ENCODE assay signal across 9 mouse cellular contexts in the genomic region with DNA sequence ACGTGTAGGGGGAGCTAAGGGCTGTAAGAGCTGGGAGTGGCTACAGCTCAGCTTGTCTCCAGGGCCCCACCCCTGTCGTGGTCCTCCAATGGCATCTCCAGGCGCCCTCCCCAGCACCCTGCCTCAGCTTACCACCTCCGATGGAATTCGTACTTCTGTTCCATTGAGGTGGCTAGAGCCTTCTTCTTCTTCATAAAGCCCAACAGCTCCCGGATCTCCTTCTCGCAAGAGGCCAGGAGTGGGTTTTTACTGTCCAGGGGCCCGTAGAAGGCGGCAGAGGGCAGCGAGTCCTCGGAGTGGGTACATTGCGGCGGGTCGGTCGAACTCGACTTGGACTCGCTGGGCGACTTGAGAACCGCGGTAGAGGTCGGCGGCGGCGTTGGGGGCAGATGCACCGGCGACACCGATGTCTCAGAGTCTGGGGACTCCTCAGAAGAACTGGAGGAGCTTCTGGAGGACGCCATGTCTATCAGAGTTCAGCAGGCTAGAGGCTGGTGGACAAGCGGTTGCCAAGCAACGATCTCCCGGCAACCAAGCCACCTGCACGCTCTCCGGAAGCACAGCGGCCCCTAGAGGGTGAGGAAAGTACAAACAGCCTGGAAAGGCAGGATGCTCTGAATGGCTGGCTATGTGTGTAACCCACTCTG. TPM values are rescaled to one million over a fixed set of nuclear protein-coding genes. Genes with fewer than 3 reads are reported as not detected.
DNase-seq lines count a peak whose midpoint lies in the region; ATAC-seq and TF ChIP-seq lines count a peak whose summit lies in the region.
"Had no signal": no experiment of that assay in that cellular context is flagged by ENCODE, and none has a peak within 500 bp of the region (broad histone marks: within the 10 kb centered on the region; RNA-seq: fewer than 3 reads in every experiment).

A gene (minus strand): TSS at position 486 of the 647 bp plus-strand sequence.

- peak in 1 of 2 experiments; percentile 47; a peak in 2 of 4 replicates for TF ChIP-seq POLR2A in MEL (IDR thresholded peaks at IDR 0.05; ENCODE audit: control insufficient read depth in 1 of 2, insufficient read depth in 1 of 2, low read depth in 1 of 2, low read length in 2 of 2, poor library complexity in 1 of 2)
- peak; percentile 31; the same call in 1 of the 2 replicates for TF ChIP-seq POLR2A in olfactory bulb, adult 2 months (IDR thresholded peaks at IDR 0.05; ENCODE audit: insufficient read depth, low read depth, low read length)

- H3K9ac ChIP-seq in MEL (ENCODE audit: control insufficient read depth, low read depth, low read length, poor library complexity, severe bottlenecking): peak within 1 kb of the TSS; percentile 56
- H3K9ac ChIP-seq in lung, embryonic 14.5 days: no peak within 1 kb of the TSS; the same call in 1 of the 2 replicates

- no peak; the same call in 1 of the 2 replicates for TF ChIP-seq RAD21 in MEL (IDR thresholded peaks at IDR 0.05; ENCODE audit: low read depth, low read length)

- TF ChIP-seq CTCF in MEL (IDR thresholded peaks at IDR 0.05 in 2 of 3, conservative IDR thresholded peaks at IDR 0.05 in 1 of 3; ENCODE audit: control insufficient read depth in 1 of 3, insufficient read depth in 1 of 3, low read depth in 2 of 3, low read length in 3 of 3, poor library complexity in 1 of 3, severe bottlenecking in 1 of 3): peak; percentile 75 to 88 (median 78)
- TF ChIP-seq CTCF in lung, embryonic 14.5 days (IDR thresholded peaks at IDR 0.05; ENCODE audit: low read depth): peak; percentile 89
- TF ChIP-seq CTCF in olfactory bulb, adult 2 months (IDR thresholded peaks at IDR 0.05; ENCODE audit: insufficient read depth, low read depth, low read length): peak; percentile 68; the same call in 1 of the 2 replicates

- WGBS in lung, embryonic 14.5 days: 1% methylated on average over 34 of the region's 34 CpGs
- 1% methylated on average over 34 of the region's 34 CpGs for WGBS in olfactory bulb, adult 2 months

- peak; percentile 86 to 94 for ATAC-seq in hematopoietic stem cell, adult 5-6 weeks (replicated peaks in 1 of 2; ENCODE audit: insufficient read depth in 1 of 2, low FRiP score in 2 of 2, low TSS enrichment in 1 of 2, low read depth in 1 of 2, poor library complexity in 2 of 2, severe bottlenecking in 2 of 2)
- peak; percentile 91 for ATAC-seq in lung, embryonic 14.5 days (ENCODE audit: insufficient read depth)

- no peaks in the 10 kb centered on the region for H3K9me3 ChIP-seq in MEL (replicated peaks; ENCODE audit: insufficient read depth, low read length)
- no peaks in the 10 kb centered on the region for H3K9me3 ChIP-seq in lung, embryonic 14.5 days (ENCODE audit: low read depth, low read length)

- no peaks in the 10 kb centered on the region for H3K27me3 ChIP-seq in MEL (ENCODE audit: control insufficient read depth in 1 of 2, insufficient read depth in 2 of 2, low read length in 2 of 2)
- H3K27me3 ChIP-seq in lung, embryonic 14.5 days (ENCODE audit: insufficient read depth, low read length): no peaks in the 10 kb centered on the region

- H3K4me3 ChIP-seq in MEL (ENCODE audit: control insufficient read depth in 1 of 2, insufficient read depth in 1 of 2, low read depth in 2 of 2, low read length in 2 of 2): peak within 1 kb of the TSS; percentile 68 to 79
- H3K4me3 ChIP-seq in lung, embryonic 14.5 days (ENCODE audit: low read depth, low read length): peak within 1 kb of the TSS; percentile 50
- H3K4me3 ChIP-seq in olfactory bulb, adult 2 months (ENCODE audit: insufficient read depth, low read depth, low read length): peak within 1 kb of the TSS; percentile 73
- H3K4me3 ChIP-seq: myocyte had no signal

- peak; percentile 97 for DNase-seq in MEL (ENCODE audit: low read depth, low spot score)
- DNase-seq in cerebellum, adult 8-10 months: peak; percentile 72
- peak; percentile 94 for DNase-seq in forelimb bud, embryonic 11.5 days (ENCODE audit: low read depth, low spot score)
- peak; percentile 87 to 88 for DNase-seq in layer of hippocampus, adult 8-10 months (ENCODE audit: low spot score in 2 of 2)
- DNase-seq in lung, embryonic 14.5 days: peak; percentile 92
- DNase-seq in thymus, adult 18-20 months: peak; percentile 75 to 86

- peak within 1 kb of the TSS; percentile 69 for H3K27ac ChIP-seq in MEL (ENCODE audit: control insufficient read depth, low read depth, low read length)
- H3K27ac ChIP-seq in lung, embryonic 14.5 days (ENCODE audit: low read depth): no peak within 1 kb of the TSS
- H3K27ac ChIP-seq in olfactory bulb, adult 2 months (ENCODE audit: insufficient read depth, low read depth, low read length): no peak within 1 kb of the TSS

- TF ChIP-seq EP300 in MEL (IDR thresholded peaks at IDR 0.05; ENCODE audit: low read depth in 1 of 2, low read length in 2 of 2): peak in 1 of 2 experiments; percentile 28; a peak in 1 of 4 replicates

- H3K79me2 ChIP-seq in MEL (ENCODE audit: control insufficient read depth, insufficient read depth, low read length, poor library complexity): no peaks in the 10 kb centered on the region

- H3K4me2 ChIP-seq in lung, embryonic 14.5 days: peak within 1 kb of the TSS; percentile 74

- peaks cover 0 to 11% of the 10 kb centered on the region in 2 experiments; a peak in 2 of 4 replicates for H3K36me3 ChIP-seq in MEL (ENCODE audit: control insufficient read depth in 1 of 2, insufficient read depth in 2 of 2, low read length in 2 of 2)
- H3K36me3 ChIP-seq in lung, embryonic 14.5 days (ENCODE audit: insufficient read depth): no peaks in the 10 kb centered on the region

- peaks cover 11 to 16% of the 10 kb centered on the region in 2 experiments for H3K4me1 ChIP-seq in MEL (ENCODE audit: control insufficient read depth in 1 of 2, insufficient read depth in 2 of 2, low read length in 2 of 2)
- H3K4me1 ChIP-seq in lung, embryonic 14.5 days (ENCODE audit: insufficient read depth): no peaks in the 10 kb centered on the region
- H3K4me1 ChIP-seq in olfactory bulb, adult 2 months (ENCODE audit: control insufficient read depth, insufficient read depth, low read length): 0 out of 2 replicates have a peak, but pooled peaks cover 6% of the 10 kb centered on the region

TF ChIP-seq in MEL, 35 proteins besides CTCF, POLR2A, EP300 and RAD21:
- TF ChIP-seq NELFE (IDR thresholded peaks at IDR 0.05; ENCODE audit: low read depth, low read length): peak; percentile 22; the same call in 1 of the 2 replicates
- peak; percentile 49; the same call in 1 of the 2 replicates for TF ChIP-seq ETS1 (IDR thresholded peaks at IDR 0.05; ENCODE audit: low read depth, low read length)
- peak; percentile 77 for TF ChIP-seq GATA1 (IDR thresholded peaks at IDR 0.05; ENCODE audit: low read depth, low read length)
- peak; percentile 38; the same call in 1 of the 2 replicates for TF ChIP-seq MAZ (IDR thresholded peaks at IDR 0.05; ENCODE audit: low read depth, low read length)
- TF ChIP-seq MYC (IDR thresholded peaks at IDR 0.05; ENCODE audit: low read depth, low read length): peak; percentile 55; the same call in 1 of the 2 replicates
- peak; percentile 14; the same call in 1 of the 2 replicates for TF ChIP-seq MAX (IDR thresholded peaks at IDR 0.05; ENCODE audit: low read length)
- TF ChIP-seq TCF12 (IDR thresholded peaks at IDR 0.05; ENCODE audit: low read depth, low read length): no peak
- 0 out of 2 replicates have a peak, but pooled peaks have one; percentile 60 for TF ChIP-seq RCOR1 (IDR thresholded peaks at IDR 0.05; ENCODE audit: low read depth, low read length)
- no peak for TF ChIP-seq POLR2AphosphoS5 (IDR thresholded peaks at IDR 0.05; ENCODE audit: borderline replicate concordance, low read depth, low read length)
- no peak for TF ChIP-seq MAFK (IDR thresholded peaks at IDR 0.05; ENCODE audit: borderline replicate concordance, low read depth, low read length)
- TF ChIP-seq HCFC1 (IDR thresholded peaks at IDR 0.05; ENCODE audit: low read depth, low read length): peak; percentile 61; the same call in 1 of the 2 replicates
- TF ChIP-seq MXI1 (IDR thresholded peaks at IDR 0.05; ENCODE audit: low read depth, low read length): peak; percentile 87
- TF ChIP-seq JUND (IDR thresholded peaks at IDR 0.05; ENCODE audit: low read depth, low read length): no peak
- TF ChIP-seq TBP (IDR thresholded peaks at IDR 0.05; ENCODE audit: low read depth, low read length): 0 out of 2 replicates have a peak, but pooled peaks have one; percentile 17
- peak; percentile 62 for TF ChIP-seq TAL1 (IDR thresholded peaks at IDR 0.05; ENCODE audit: low read length)
- peak; percentile 85 for TF ChIP-seq ELF1 (IDR thresholded peaks at IDR 0.05; ENCODE audit: low read depth, low read length)
- TF ChIP-seq SIN3A (IDR thresholded peaks at IDR 0.05; ENCODE audit: low read length): peak; percentile 94

RNA-seq across cellular contexts. Expression of the gene that starts here (rescaled TPM):
- 2.0 and 3.2 TPM in 2 replicates for total RNA-seq in MEL (2012; rRNA removed)
- polyA plus RNA-seq in MEL (2012; ENCODE audit: insufficient read depth in 1 of 2, insufficient read length in 2 of 2, low read depth in 1 of 2, low replicate concordance in 2 of 2, missing spikeins in 1 of 2): 1 to 10 TPM in 1 of 2 experiments, not detected in 1; 2.7 TPM
- 0.81 and 3.4 TPM in 2 replicates for total RNA-seq in hematopoietic stem cell, adult 5-6 weeks (2017)
- total RNA-seq in layer of hippocampus, adult 8-10 months (2022): 10 to 100 TPM; 15.7 to 23.5 (median 20.8) TPM
- 0.45 and 0.70 TPM in 2 replicates for polyA plus RNA-seq in lung, embryonic 14.5 days (2014; fragmentation: Nextera tagmentation; extraction: Ambion mirVana)
- polyA plus RNA-seq in olfactory bulb, adult 2 months (2012; ENCODE audit: insufficient read depth, insufficient read length, low replicate concordance, missing spikeins): not detected in 2 replicates

Comparison
In these comparisons a context has a peak if more than half of its experiments do, and no peak if none do; other contexts are left out.
1. Peak in DNase-seq, ATAC-seq, H3K4me3 ChIP-seq and H3K4me2 ChIP-seq in lung, embryonic 14.5 days; RNA of the gene not detected or under 1 TPM.